Mouse (Mus musculus) spleen, postnatal 4 days (tissue): ENCODE results near the gene Slc7a11.

ENCODE experiments used
- DNase-seq, 2 experiments: peaks; one replicate each; pipeline ENCODE4 v3.0.0; 2022; ENCODE audit warnings: low spot score in 2 of 2

The Slc7a11 gene

GRCm38 (mm10) chr3:50144144-50144543, 299.3 kb downstream of the Slc7a11 start:
- DNase-seq: no peak

GRCm38 (mm10) chr3:50138319-50138718, 305.1 kb downstream of the Slc7a11 start:
- no peak for DNase-seq

GRCm38 (mm10) chr3:50132204-50132603, 311.2 kb downstream of the Slc7a11 start:
- no peak for DNase-seq

- no peak for DNase-seq
Observed at GRCm38 (mm10) chr3:50130319-50130718, 313.1 kb downstream of the Slc7a11 start.

GRCm38 (mm10) chr3:50121001-50121400, 322.4 kb downstream of the Slc7a11 start:
- DNase-seq: no peak

GRCm38 (mm10) chr3:50116266-50116665, 327.1 kb downstream of the Slc7a11 start:
- no peak for DNase-seq

GRCm38 (mm10) chr3:50105509-50105908, 337.9 kb downstream of the Slc7a11 start:
- DNase-seq: no peak

- DNase-seq: no peak
Observed at GRCm38 (mm10) chr3:50094404-50095092, 348.9 kb downstream of the Slc7a11 start.

- no peak for DNase-seq
Observed at GRCm38 (mm10) chr3:50076979-50077378, 366.4 kb downstream of the Slc7a11 start.

GRCm38 (mm10) chr3:50063396-50063795, 380.0 kb downstream of the Slc7a11 start:
- no peak for DNase-seq

- DNase-seq: no peak
Observed at GRCm38 (mm10) chr3:50044666-50045065, 398.7 kb downstream of the Slc7a11 start.

GRCm38 (mm10) chr3:50044160-50044559, 399.3 kb downstream of the Slc7a11 start:
- no peak for DNase-seq

GRCm38 (mm10) chr3:50041141-50041540, 402.3 kb downstream of the Slc7a11 start:
- no peak for DNase-seq

- DNase-seq: no peak
Observed at GRCm38 (mm10) chr3:50035875-50036528, 407.4 kb downstream of the Slc7a11 start.

GRCm38 (mm10) chr3:50033325-50033724, 410.1 kb downstream of the Slc7a11 start:
- no peak for DNase-seq

- DNase-seq: no peak
Observed at GRCm38 (mm10) chr3:50026039-50026438, 417.4 kb downstream of the Slc7a11 start.

- DNase-seq: no peak
Observed at GRCm38 (mm10) chr3:50014396-50014795, 429.0 kb downstream of the Slc7a11 start.

GRCm38 (mm10) chr3:50012012-50012411, 431.4 kb downstream of the Slc7a11 start:
- no peak for DNase-seq

- no peak for DNase-seq
Observed at GRCm38 (mm10) chr3:50003970-50004683, 439.3 kb downstream of the Slc7a11 start.

- no peak for DNase-seq
Observed at GRCm38 (mm10) chr3:50002067-50002466, 441.3 kb downstream of the Slc7a11 start.

- DNase-seq: no peak
Observed at GRCm38 (mm10) chr3:50001635-50002034, 441.8 kb downstream of the Slc7a11 start.

- DNase-seq: no peak
Observed at GRCm38 (mm10) chr3:49992891-49993290, 450.5 kb downstream of the Slc7a11 start.

- DNase-seq: no peak
Observed at GRCm38 (mm10) chr3:49987236-49987635, 456.2 kb downstream of the Slc7a11 start.
